Mouse (Mus musculus) spleen, adult 2 months (tissue): ENCODE data around the gene Ifi44. TPM values are rescaled to one million over a fixed set of nuclear protein-coding genes. Genes with fewer than 3 reads are reported as not detected.

Source experiments
- DNase-seq, 2 experiments: peaks; one replicate each; pipeline versions ENCODE4 v3.0.0 to v3.0.0-alpha.2; 2012 to 2021; ENCODE audit warnings: low spot score in 2 of 2, low read depth in 1 of 2
- H3K27ac ChIP-seq: fragments of 200-500 bp; 2 replicates; pipeline ENCODE4 v1.5.1; 2012; ENCODE audit warnings: low read length, inconsistent platforms; ENCODE audit not compliant: insufficient read depth
- H3K27me3 ChIP-seq: fragments of 200-500 bp; 2 replicates; pipeline ENCODE4 v1.6.1; 2012; ENCODE audit warnings: mild to moderate bottlenecking, moderate library complexity, low read length, inconsistent platforms; ENCODE audit not compliant: control insufficient read depth, insufficient read depth
- H3K36me3 ChIP-seq: fragments of 200-500 bp; 2 replicates; pipeline ENCODE4 v1.6.1; 2012; ENCODE audit warnings: mild to moderate bottlenecking, low read length, inconsistent platforms; ENCODE audit not compliant: control insufficient read depth, insufficient read depth
- H3K4me1 ChIP-seq: fragments of 200-500 bp; 2 replicates; pipeline ENCODE4 v1.6.1; 2011; ENCODE audit warnings: inconsistent platforms; ENCODE audit not compliant: control insufficient read depth, insufficient read depth, insufficient read length
- H3K4me3 ChIP-seq: fragments of 200-500 bp; 2 replicates; pipeline ENCODE4 v1.5.1; 2011; ENCODE audit warnings: mild to moderate bottlenecking, inconsistent platforms; ENCODE audit not compliant: insufficient read depth, insufficient read length; ENCODE audit errors: extremely low read depth
- CTCF ChIP-seq: fragments of 200-500 bp; IDR thresholded peaks from 2 replicates; pipeline ENCODE4 v1.5.1; 2011; ENCODE audit warnings: mild to moderate bottlenecking, inconsistent platforms; ENCODE audit not compliant: insufficient read depth, insufficient read length, insufficient replicate concordance; ENCODE audit errors: extremely low read depth
- POLR2A ChIP-seq: fragments of 200-500 bp; IDR thresholded peaks from 2 replicates; pipeline ENCODE4 v1.6.1; 2011; ENCODE audit warnings: low read depth, low read length, inconsistent platforms
- WGBS: fragments of 180-500 bp; shearing (Covaris S2); methylation state at CpG from one replicate; pipeline ENCODE4 v1.1.7; 2018; 5-methylcytosine and 5-hydroxymethylcytosine counted together
- polyA plus RNA-seq: library from polyadenylated mRNA; depleted of rRNA; stranded (reverse); fragments of >200 nt; gene quantifications from 2 replicates; pipeline ENCODE4 v1.2.3, GENCODE M21; 2012; rRNA removed

Gene Ifi44
- polyA plus RNA-seq, 1 experiment: 0.83 TPM

DNA sequence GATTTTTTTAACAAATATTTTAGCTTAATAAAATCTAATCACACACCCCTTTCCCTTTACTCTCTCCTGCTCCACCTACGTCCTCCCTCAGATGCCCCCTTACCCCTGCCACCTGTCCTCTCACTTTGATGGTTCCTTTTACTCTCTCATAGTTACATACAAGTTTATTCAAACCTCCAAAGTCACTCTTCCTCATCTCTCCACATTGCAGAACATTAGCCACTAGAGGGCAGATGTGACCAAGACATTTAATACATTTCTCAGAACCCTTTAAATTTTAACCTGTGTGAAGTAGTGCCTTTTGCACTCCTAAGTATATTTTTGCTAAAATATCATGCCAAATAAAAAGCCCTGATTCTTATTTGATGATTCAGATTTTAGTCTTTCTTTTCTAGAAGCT lies 33.5 kb downstream of the Ifi44 start:
- H3K27ac ChIP-seq: no peak overlapping the region
- WGBS: 22% methylated on average over 1 of the region's 1 CpGs
- no peaks in the 10 kb centered on the region for H3K4me1 ChIP-seq
- no peak overlapping the region for H3K4me3 ChIP-seq
- H3K27me3 ChIP-seq: no peaks in the 10 kb centered on the region
- TF ChIP-seq POLR2A (no peak), CTCF (no peak)
- H3K36me3 ChIP-seq: no peaks in the 10 kb centered on the region
- DNase-seq: no peak

DNA sequence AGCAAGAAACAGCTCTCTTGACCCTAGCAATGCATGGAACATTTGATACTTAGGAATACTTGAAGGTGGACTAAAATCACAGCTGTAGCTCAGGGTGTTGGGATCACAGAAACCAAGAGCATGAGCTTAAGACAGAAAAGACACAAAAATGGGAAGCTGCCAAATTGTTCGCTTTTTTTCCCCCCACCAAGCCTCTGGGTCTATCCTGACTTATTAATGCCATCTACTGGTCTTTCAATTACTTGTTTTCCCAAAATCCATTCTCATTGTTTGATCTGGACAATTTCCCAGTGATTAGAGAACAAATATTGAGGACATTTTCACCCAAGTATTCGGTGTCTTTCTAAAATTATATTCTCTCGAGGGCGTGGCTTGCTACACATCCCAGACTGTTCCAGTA lies 42.4 kb downstream of the Ifi44 start:
- no peak for TF ChIP-seq POLR2A
- TF ChIP-seq CTCF: no peak
- H3K4me1 ChIP-seq: no peaks in the 10 kb centered on the region

More for the DNA sequence above, 42.4 kb downstream of the Ifi44 start:
- no peaks in the 10 kb centered on the region for H3K36me3 ChIP-seq
- H3K27me3 ChIP-seq: no peaks in the 10 kb centered on the region
- WGBS: 83% methylated on average over 4 of the region's 4 CpGs
- H3K27ac ChIP-seq: no peak overlapping the region
- DNase-seq: no peak
- H3K4me3 ChIP-seq: no peak overlapping the region

Other genes with a start within 250 kb of the Ifi44 start
- not detected in 2 replicates for gene Ifi44l, start 12.9 kb upstream of the Ifi44 start, polyA plus RNA-seq
- 0.15 and 0.22 TPM in 2 replicates for gene Ptgfr, start 87.7 kb upstream of the Ifi44 start, polyA plus RNA-seq